Mouse (Mus musculus) thymus, adult 2 months (tissue): ENCODE measurements around the gene Cacnb4.

Experiments
- CTCF ChIP-seq: fragments of 200-500 bp; IDR thresholded peaks from 2 replicates; pipeline ENCODE4 v1.5.1; 2012; ENCODE audit warnings: mild to moderate bottlenecking, control low read depth, low read length, moderate library complexity, borderline replicate concordance; ENCODE audit not compliant: control insufficient read depth, poor library complexity, insufficient read depth; ENCODE audit errors: extremely low read depth
- POLR2A ChIP-seq: fragments of 200-500 bp; IDR thresholded peaks from 2 replicates; pipeline ENCODE4 v1.6.1; 2012; ENCODE audit warnings: mild to moderate bottlenecking, low read length, control low read depth, moderate library complexity; ENCODE audit not compliant: control insufficient read depth, poor library complexity, insufficient read depth; ENCODE audit errors: extremely low read depth

- TF ChIP-seq CTCF (no peak), POLR2A (no peak)
Measured at GRCm38 (mm10) chr2:52622616-52623015, 54.0 kb downstream of the Cacnb4 start.
